Mouse (Mus musculus): ENCODE measurements around the gene Gm45521.

Gm45521 gene

DNA sequence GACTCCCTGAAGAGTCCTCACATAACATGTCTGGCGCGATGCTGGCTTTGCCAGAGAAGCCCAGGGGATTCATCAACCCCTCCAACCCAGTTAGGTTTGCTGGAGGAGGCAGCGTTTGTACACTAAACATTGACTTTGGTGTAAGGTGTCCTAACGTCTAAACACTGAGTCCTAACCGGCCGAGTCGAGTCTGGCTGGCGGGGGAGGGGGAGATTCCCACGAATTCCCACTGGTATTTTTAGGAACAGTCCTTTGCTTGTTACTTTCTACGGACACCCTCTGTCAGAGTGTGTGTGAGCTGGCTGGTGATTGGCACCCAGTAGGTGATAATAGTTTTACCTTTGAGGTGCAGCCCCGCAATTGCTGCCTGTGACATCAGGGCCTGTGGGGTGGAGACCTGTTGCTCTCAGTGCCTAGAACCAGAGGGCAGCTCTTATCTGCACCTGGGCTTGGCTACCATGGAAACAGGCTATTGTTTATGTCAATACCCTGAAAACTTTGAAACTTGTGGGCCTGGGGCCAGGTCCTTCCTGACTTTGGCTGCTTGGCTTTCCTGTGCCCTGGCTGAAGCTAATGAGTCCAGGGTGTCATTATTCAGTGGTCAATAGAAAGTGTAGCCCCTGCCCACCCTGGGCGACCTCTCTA lies 4.4 kb upstream of the Gm45521 start:
- DNase-seq (ENCODE audit: low read depth, low spot score) = peak; percentile 88

GRCm38 (mm10) chr14:7954071-7954471 lies 3.0 kb upstream of the Gm45521 start:
- DNase-seq (ENCODE audit: low read depth, low spot score) = peak; percentile 98

- DNase-seq (ENCODE audit: low read depth, low spot score) = no peak
Measured at GRCm38 (mm10) chr14:7956427-7956826, 661 bp upstream of the Gm45521 start.

GRCm38 (mm10) chr14:7960616-7961015 lies 3.5 kb downstream of the Gm45521 start:
- peak; percentile 83 for DNase-seq (ENCODE audit: low read depth, low spot score)

DNA sequence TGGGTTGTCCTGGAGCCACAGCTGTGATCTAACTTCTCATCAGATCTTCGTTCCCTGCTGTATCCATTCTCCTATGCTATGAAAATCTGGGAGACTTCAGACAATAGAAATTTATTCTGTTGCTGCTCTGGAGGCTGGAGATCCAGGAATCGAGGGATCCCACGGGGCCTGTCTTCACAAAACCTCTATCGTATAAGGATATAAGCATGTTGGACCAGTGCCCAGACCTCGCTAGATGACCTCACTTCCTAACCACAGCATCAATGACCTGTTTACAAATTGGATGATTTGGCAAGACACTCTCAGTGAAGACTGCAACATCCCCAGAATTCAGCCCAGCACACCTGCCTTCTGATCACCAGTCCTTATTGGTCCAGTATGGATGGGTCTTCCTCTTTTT lies 4.6 kb downstream of the Gm45521 start:
- DNase-seq (ENCODE audit: low read depth, low spot score) = no peak

GRCm38 (mm10) chr14:7962626-7963025 lies 5.5 kb downstream of the Gm45521 start:
- DNase-seq (ENCODE audit: low read depth, low spot score) = no peak

DNA sequence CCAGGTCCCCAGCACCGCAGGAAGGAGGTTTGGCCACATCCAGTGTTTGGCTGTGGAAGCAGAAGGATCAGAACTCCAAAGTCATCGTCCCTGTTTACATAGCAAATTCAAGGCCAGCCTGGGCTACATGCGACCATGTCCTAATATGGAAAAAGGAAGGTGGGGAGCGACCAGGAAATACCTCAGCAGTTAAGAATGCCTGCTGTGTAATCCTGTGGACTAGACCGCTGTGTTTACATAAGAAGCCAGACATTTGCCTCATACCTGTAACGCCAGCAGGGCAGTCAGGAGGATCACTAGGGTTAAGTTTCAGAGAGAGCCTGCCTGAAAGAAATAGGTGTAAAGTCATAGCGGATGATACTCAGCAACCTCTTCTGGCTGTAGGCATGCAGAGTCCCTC lies 6.1 kb downstream of the Gm45521 start:
- peak; percentile 88 for DNase-seq (ENCODE audit: low read depth, low spot score)

GRCm38 (mm10) chr14:7964219-7964889 lies 7.3 kb downstream of the Gm45521 start:
- DNase-seq (ENCODE audit: low read depth, low spot score) = peak; percentile 85

DNA sequence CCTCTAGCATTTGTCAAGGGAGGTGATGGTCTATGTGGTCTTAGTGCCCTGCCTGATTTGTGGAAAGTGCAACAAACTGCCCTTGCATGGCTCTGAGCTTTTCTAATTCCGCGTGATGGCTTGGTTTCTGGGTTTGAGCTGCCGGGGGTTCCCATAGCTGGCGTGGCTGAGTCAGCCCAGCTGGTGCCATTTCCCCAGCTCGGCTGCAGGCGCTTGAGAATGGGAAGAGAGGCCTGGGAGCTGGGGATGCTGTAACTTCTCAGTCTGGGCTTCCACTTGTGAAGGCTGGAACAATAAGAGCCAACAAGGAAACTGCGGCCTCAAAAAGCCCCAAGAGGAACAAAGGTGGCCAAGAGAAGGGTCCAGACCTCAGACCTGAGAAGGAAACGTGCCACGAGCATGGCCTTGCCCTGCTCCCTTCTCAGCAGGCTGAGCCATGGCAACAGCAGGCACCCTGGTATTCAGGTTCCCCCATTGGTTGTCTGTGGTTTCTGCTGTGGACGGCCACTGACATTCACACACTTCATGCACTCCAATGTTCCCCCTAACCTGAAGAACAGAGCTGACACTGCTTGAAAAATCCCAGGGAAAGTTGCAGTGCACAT lies 14.9 kb downstream of the Gm45521 start:
- DNase-seq (ENCODE audit: low read depth, low spot score) = peak; percentile 38

DNA sequence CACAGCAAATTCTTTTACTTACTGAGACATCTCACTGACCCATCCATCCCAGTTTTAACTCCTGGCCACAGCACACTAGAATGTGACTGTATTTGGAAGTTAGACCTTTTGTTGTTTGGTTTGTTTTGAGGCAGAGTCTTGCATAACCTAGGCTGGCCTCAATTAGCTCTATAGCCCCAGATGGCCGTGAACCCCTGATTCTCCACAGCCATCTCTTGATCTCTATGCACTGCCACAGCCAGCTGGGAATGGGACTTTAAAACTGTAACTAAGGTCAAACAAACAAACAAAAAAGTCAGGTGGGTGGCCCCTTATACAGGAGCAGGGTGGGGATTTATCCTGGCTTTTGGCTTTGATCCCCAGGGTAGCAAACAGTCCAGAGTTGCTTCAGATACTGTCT lies 17.6 kb downstream of the Gm45521 start:
- no peak for DNase-seq (ENCODE audit: low read depth, low spot score)

DNA sequence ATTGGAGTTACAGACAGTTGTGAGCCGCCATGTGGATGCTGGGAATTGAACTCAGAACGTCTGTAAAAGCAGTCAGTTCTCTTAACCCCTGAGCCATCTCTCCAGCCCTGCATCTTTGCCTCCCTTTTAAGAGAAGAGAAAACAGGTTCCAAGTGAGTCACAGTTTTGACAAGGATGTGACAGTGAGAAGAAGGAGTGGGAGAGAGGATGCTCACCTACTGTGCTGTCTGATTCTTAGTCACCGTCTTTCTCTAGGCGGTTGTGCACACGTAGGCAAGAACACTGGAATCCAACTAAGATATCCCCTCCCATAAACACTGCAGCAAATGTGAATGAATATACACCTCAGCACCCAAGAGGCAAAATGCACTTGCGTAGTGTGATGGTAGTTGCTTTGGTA lies 18.1 kb downstream of the Gm45521 start:
- DNase-seq (ENCODE audit: low read depth, low spot score) = no peak

- DNase-seq (ENCODE audit: low read depth, low spot score) = no peak
Measured at GRCm38 (mm10) chr14:7977471-7977870, 20.4 kb downstream of the Gm45521 start.

DNA sequence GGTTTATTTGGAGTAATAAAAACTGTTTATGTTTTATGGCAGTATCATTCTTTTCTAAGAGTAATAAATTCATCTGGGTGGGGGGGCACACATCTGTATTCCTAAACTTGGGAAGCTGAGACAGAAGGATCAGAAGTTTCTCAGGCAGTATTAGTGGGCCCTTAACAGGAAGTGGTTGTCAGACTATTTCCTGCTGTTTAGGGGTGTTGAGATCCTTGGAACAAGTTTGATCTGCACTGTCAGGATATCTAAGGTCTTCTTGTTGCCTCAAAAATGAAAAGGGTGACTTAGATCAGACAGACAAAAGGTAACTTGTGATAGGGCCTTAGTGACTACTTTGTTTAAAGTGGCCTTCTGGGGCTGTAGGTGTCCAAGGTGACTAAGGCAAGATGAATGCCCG lies 21.1 kb downstream of the Gm45521 start:
- no peak for DNase-seq (ENCODE audit: low read depth, low spot score)

DNA sequence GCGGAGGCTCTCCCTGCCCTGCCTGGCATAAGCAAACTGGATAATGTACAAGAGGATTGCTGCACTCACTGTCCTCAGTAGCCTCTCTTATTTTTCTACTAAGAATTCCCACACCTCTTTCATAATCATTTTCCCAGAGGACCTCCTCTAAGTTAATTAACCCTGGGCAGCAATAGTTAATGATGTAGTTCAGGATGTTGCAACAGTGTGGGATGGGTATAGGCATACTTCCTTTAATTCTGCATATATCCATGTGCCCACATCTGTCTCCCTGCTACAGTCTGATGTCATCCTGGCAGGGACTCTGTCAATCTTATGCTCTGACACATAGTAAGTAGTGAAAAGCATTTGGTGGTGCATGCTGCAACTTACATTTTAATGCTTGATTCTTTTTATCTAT lies 24.1 kb downstream of the Gm45521 start:
- no peak for DNase-seq (ENCODE audit: low read depth, low spot score)

- no peak for DNase-seq (ENCODE audit: low read depth, low spot score)
Measured at GRCm38 (mm10) chr14:7986913-7987312, 29.8 kb downstream of the Gm45521 start.

GRCm38 (mm10) chr14:7989371-7989770 lies 32.3 kb downstream of the Gm45521 start:
- DNase-seq (ENCODE audit: low read depth, low spot score) = no peak

DNA sequence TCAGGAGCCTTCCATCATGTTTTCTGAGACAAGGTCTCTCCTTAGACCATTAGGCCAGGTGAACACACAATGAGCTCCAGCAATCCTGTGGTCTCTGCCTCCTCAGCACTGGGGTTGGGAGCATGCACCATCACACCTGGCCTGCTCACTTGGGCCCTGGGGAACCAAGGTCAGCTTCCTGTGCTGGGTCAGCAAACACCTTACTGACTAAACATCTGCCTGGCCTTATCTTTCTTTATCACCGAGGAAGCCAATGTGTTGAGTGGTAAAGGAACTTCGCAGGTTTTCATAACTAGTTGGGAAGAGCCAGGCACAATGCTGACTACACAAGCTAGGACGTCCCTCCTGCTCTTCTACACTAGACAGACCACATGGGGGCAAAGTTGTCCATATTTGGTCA lies 32.9 kb downstream of the Gm45521 start:
- DNase-seq (ENCODE audit: low read depth, low spot score) = no peak

DNA sequence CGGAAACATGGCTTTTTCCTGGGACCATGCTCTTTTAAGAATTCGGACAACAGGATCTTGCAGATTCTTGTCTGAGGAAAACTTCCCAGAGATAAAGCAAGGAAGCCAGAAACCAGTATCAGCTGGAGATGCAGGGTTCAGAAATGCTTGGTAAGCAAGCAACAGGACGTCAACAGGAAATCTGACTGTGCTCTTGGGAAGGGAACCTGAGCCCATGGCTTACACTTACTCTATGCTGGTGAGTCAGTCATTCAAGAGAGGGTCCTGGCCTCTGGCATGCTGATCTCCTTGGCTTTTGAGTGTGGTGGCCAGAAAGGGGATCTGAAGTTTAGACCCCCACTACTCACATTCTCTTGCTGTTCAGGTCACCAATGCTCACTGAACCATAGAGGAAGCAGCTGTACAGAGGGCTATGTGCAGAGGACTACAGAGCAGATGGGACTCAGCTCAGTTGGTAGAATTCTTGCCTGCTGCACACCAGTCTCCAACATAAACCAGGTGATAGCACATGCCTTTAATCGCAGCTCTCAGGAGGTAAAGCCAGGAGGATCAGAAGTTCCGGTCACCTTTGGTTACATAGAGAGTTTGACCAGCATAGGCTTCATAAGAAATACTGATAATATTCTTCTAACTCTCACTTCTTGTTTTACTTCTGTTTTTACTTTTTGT lies 34.2 kb downstream of the Gm45521 start:
- DNase-seq (ENCODE audit: low read depth, low spot score) = no peak

DNA sequence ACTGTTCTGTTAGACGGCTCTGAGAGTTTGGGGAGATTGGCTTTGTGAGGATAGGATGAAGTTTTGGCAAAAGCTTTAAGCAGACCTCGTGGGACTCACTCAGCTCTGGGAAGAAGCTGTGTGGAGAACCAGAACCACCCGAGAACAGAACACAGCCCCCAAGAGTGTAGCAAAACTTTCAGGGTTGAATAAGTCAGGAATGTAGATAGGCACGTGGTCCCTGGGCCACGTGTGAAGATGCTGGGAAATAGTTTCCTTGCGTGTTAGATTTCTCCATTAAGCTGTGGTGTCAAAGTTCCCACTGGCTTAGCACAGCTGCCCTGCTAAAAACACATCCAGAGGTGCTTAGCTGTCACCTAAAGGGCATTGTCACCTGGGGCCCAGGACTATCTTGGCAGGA lies 35.1 kb downstream of the Gm45521 start:
- DNase-seq (ENCODE audit: low read depth, low spot score) = no peak

- peak; percentile 23 for DNase-seq (ENCODE audit: low read depth, low spot score)
Measured at GRCm38 (mm10) chr14:7994271-7994767, 37.2 kb downstream of the Gm45521 start, which contains the start of gene Dnase1l3. Gene Dnase1l3, minus strand, starts transcription at chr14:7994573.

DNA sequence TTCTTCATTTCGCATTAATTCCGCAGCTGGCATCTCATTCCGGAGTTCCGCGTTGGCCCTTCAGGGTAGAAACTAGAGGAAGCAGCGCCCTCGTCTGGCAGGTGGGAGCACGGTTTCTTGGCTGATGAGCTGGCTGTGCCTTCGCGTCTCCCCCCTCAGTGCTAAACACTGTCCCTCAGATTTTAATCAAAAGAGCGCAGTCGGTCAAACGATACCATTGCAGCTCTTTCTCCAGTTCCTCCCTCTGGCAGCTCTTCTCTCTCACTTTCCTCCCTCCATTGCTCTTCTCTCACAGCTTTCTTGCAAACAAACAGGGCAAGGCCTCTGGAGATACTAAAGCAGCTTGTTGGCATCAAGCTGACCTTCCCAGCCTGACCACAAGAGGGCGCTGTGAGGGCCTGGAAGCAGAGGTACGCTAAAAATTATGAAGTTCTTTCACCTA lies 40.2 kb downstream of the Gm45521 start:
- DNase-seq (ENCODE audit: low read depth, low spot score) = peak; percentile 91

DNA sequence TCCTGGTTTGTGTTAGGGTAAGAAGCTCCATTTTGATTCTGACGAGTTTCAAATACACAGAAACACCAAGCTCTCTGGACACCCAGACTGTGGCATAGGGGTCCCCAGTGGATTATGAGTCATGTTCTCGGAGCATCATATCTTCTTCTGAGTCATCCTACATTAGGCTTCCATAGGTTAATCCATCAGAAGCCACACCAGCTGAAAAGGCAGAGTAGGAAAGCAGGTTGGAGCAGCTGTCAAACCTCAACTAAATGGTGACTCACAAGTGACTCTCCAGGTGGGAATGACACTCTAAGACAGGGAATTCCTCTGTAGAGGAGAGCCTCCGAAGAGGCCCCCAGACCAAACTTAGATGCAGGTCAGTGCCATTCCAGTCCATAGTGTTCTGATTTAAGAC lies 41.9 kb downstream of the Gm45521 start:
- no peak for DNase-seq (ENCODE audit: low read depth, low spot score)
